Mouse (Mus musculus): Measurements from ENCODE around the gene Tshz2.

- no peak for TF ChIP-seq CTCF (IDR thresholded peaks at IDR 0.05; ENCODE audit: extremely low read depth, insufficient read length, insufficient replicate concordance, low read depth, low read length)
- no peak for TF ChIP-seq POLR2A (IDR thresholded peaks at IDR 0.05; ENCODE audit: low read depth, low read length)
Observed at GRCm38 (mm10) chr2:169998878-169999337, 366.1 kb downstream of the Tshz2 start.

Measured in small intestine, adult 2 months (tissue).